Mouse (Mus musculus) adrenal gland, adult 8-10 months (tissue): ENCODE results near the gene Shf. TPM values are rescaled to one million over a fixed set of nuclear protein-coding genes. Genes with fewer than 3 reads are reported as not detected.
"Not testable (repeated sequence)": the region's sequence is repeated elsewhere in the genome, so short reads cannot be mapped to it uniquely, and the experiment has no call there.

Experiments used
- DNase-seq: peaks from one replicate; pipeline ENCODE4 v3.0.0; 2022
- total RNA-seq, 4 experiments: library from RNA; stranded (reverse); gene quantifications; 2 replicates each; pipeline ENCODE4 v1.2.4; 2022

Shf gene
- total RNA-seq, 4 experiments from 2014 or later = 8.1 to 18.5 (median 13.8) TPM

DNA sequence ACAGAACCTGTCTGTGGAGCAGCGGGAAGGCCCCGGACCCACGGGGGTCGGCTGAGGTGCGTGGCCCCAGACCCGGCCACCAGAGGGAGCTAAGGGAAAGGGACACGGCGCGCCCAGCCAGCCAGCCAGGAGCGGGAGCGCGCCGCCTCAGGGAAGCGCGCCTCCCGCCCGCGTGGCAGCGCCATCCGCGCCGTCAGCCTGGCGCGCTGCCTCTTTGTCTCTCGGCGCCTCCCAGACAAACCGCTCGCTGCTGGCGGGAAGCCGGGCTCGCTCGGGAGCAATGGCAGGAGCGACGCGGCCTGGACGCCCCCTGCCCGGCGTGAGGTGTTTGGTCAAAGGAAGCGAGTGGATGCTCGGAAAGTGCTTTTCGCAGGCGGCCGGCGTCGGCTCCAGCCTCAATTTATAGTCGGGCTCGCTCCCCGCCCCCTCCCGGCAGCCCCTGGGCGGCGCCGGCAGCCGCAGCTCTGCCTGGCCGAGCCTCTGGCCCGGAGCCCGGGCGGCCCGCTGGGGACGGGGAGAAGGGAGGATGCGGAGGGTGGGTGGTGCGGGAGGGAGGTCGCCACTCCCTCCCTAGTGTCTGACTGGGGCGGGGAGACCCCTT is 20.3 kb downstream of the Shf start:
- DNase-seq = peak; percentile 70

DNA sequence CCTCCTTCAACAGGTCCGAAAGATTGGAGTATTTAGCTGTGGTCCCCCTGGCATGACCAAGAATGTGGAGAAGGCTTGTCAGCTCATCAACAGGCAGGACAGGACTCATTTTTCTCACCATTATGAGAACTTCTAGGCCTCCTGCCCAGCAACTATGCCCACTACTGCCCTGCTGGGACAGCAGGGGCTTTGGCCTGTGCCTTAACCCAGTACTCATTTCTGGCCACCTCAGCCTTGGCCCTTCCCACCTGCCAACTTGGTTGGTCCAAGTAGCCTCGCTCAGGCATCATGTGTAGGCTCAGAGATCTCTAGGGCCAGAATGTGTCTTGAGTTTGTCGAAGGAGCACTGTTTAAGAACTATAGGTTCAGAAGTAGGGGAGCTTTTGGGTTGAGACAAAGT is 21.7 kb downstream of the Shf start:
- no peak for DNase-seq

DNA sequence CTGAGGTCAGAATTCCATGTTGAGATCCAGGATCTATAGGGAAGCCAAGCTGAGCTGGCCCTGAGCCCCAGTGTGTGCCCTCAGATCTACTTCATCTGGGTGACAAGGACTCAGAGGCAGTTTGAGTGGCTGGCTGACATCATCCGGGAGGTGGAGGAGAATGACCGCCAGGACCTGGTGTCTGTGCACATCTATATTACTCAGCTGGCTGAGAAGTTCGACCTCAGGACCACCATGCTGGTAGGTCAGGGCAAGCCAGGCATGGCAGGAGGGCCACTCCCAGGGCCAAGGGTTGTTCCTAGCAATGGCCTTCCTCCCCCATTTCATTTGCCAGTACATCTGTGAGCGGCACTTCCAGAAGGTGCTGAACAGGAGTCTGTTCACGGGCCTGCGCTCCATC is 22.8 kb downstream of the Shf start:
- not testable (repeated sequence) for DNase-seq

DNA sequence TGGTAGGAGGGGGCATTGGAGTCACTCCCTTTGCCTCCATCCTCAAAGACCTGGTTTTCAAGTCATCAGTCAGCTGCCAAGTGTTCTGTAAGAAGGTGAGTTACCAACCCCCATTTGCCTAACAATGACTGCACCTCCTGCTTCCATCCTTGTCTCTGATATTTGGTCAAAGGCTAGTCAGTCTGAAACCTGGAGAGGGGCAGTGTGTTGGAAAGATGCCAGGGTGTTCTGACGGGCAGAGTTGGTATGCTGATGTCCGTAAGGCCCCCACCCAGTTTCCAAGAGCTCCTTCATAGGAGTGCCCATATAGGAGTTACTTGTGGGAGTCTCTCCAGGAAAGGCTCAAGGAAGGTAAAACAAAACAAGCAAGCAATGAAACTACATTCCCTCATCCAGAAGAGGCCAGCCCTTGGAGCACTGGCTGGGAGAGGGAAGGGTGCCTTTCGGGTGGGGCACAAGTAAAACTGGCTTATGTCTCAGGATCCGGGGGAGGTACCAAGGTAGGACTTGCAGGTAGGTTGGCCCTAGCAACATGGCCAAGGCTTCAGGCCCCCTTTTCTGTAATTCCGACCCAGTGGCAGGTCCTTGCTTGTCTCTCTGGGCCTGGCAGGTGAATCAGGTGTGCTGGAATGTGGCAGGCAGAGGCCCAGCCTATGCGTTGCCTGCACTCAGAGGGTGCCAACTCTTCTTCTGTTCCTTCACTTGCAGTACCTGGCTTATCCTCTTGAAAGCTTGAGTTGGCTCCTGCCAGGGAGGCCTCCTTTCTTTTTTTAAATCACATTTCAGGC is 23.7 kb downstream of the Shf start:
- DNase-seq = no peak

DNA sequence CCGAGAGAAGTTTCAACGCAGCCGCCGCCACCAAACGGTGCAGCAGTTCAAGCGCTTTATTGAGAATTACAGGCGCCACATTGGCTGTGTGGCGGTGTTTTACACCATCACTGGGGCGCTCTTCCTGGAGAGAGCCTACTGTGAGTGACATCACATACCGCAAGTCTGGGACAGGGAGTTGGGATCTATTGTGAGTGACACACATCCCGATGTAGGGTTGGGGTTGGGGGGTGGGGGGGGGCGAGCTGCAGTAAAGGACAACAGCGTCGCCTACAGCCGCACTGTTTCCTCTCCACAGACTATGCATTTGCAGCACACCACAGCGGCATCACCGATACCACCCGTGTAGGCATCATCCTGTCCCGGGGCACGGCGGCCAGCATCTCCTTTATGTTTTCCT is 31.7 kb downstream of the Shf start:
- DNase-seq = no peak

DNA sequence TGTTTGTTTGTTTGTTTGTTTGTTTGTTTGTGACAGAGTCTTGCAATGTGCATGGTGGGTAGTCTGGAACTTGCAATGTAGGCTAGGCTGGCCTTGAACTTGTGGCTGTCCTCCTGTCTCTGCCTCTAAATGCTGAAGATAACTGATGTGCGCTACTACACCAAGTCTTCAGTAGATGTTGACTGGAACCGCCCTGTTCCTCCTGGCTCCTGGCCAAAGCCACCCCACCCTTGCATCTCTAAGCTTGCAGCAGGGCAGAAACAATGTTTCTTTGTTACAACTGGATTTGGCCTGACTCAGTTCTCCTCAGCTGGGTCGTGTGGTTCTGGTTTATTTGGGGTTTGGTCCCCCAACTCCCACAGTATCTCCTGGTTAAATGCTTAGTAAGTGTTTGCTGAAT is 34.8 kb downstream of the Shf start:
- DNase-seq = no peak

DNA sequence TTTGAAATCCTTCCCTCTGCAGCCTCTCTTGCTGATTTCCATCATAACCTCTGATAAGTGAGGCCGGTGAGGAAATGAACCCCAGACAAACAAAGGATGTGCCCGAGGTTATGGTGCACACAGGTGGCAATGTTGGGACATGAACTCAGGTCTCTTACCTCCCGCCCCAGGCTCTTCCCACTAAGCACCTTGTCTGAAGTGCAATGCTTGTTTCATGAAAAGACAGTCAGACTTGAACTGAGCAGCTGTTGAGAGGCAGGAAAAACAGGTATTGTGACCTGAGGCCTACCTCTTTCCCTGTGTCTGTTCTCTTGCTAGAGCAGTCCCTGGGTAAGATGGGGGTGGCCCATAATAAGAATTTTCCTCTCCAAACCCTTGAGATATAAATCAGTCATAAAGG is 36.7 kb downstream of the Shf start:
- DNase-seq = no peak

DNA sequence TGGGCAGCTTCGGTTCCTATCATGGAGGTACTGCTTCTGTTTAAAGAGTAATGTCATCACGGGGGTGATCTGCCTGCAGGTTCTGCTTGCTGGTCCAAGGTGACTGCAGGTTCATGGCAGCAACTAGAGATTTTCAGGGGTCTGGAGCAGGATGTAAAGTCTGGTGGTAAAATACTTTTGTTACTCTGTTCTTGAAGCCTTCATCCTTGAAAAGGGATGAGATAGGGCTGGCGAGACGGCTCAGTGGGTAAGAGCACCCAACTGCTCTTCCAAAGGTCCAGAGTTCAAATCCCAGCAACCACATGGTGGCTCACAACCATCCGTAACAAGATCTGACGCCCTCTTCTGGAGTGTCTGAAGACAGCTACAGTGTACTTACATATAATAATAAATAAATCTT is 38.6 kb downstream of the Shf start:
- DNase-seq = not testable (repeated sequence)

DNA sequence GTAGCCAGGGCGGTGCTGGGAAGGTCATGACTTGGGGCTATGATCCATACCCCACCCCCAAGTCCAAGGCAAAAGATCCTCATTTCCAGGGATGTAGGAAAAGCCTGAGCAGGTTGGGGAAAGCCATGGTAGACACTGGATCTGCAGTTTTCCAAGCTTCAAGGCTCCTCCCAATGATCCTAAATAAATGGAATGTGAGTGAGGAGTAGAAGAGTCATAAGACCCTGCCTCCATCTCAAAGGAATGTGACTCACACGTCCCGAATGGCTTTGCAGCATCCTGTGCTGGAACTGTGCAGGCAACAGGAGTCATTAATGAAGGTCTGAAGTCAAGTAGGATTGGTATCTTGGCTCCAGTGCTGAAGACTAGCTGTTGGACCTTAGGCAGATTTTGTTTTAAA is 41.0 kb downstream of the Shf start:
- DNase-seq = no peak

DNA sequence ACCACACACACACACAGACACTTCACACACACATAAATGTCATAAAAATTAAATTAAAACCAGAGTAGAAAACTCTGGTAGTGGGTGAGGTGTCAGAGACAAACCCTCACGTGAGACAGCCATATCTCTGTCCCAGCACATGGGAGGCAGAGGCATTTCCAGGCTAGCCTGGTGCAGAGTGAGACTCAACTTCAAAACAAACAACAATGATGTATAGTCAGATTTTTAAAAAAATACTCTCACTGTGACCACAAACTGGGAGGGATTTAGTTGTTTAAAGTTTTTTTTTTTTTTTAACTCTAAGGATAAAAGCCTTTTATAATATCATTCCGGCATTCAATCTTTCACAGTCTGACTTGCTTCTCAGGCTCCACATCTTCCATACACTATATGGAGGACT is 43.6 kb downstream of the Shf start:
- no peak for DNase-seq

DNA sequence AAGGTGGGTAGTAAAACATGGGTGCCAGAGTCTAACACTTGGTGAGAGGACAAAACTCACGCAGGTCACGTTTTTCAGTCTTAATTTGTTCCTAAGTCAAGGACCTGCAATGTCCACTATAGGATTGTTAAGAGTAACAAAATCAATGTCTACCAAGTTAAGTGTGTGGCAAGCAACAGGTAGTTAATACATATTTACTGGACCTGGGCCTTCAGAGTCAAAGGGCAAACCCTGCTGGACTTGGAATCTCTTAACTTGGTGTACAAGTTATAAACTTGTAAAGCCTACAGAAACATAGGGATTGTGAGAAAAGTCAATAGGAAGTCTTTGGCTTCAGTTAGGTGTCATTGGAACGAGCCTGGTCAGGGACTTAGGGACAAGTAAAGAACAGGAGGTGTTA is 44.4 kb downstream of the Shf start:
- DNase-seq = no peak

DNA sequence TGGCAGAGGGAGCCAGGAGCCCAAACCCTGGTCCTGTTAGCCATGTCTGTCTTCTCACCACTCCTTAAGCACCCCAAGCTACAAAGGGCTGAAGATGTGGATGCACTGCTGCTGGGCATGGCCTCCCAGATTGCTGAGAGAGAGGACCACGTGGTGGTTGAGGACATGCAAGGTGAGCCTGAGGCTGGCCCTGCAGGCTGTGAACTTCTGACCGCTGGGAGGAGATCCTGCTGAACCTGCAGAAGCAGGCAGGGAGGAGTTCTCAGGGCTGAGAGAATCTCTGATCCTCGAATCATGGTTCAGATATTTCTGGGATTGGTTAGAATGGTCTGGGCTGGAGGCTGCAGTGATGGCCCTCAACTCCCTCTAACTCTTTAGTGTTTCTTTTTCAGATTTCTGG is 45.0 kb downstream of the Shf start:
- no peak for DNase-seq

DNA sequence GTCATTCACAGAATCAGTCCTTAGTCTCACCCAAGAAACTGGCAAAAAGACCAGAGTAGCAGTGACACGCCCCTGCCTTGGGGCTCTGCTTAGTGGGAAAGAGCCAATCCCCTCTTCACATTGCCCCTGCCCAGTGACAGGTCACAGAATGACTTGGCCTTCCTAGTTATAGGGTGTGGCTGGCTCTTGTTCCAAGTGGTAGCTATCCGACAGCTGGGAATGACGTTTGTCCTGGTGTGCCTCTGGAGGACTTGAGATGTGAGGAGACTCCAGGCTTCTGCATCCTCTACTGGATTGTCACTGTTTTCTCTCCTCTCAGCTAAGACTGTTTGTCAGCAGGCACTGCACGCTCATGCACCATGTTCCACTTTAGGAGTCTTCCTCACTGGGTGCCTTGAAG is 51.6 kb downstream of the Shf start:
- DNase-seq = no peak

DNA sequence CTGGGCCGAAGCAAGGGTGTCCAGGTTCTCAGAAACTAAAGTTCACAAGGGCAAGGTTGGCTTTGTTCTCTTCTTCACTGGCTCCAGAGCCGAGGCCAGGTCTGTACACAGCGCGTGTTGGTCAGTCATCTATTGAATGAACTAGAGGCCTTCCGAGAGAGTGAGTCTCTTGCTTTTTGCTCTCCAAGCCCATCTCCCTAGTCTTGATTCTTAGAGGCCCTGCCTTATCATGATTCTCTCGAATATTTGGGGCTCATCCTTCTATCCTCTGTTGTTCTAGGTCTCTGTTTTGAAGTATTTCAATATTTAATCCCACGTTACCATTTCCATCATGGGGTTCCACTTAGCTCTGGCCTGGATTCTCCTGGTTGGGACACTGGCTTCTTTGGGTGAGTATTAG is 53.6 kb downstream of the Shf start, which contains the start of gene Duox1:
Gene Duox1 (plus strand): TSS at position 301 of the 400 bp plus-strand sequence.
- no peak for DNase-seq

DNA sequence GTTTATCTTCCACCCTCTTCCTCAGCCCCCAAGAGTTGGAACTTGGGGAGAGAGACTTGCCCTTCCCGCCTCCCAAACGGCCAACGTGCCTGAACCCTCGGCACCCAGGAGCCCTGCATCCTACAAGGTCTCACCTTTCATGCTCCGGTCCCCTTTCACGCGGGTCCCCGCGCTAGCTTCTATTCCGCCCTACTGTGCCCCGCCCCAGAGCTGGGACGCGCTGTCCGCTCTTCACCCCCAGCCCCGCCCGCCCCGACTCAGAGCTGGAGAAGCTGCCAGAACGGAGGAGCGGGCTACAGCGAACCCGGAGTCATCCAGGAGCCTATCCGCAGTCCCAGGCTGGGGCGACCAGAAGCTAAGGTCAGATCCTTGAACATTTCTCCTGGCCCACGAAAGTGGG is 55.4 kb downstream of the Shf start, which contains the start of gene Duoxa1:
Gene Duoxa1 (minus strand): TSS at position 195 of the 400 bp plus-strand sequence.
- no peak for DNase-seq

DNA sequence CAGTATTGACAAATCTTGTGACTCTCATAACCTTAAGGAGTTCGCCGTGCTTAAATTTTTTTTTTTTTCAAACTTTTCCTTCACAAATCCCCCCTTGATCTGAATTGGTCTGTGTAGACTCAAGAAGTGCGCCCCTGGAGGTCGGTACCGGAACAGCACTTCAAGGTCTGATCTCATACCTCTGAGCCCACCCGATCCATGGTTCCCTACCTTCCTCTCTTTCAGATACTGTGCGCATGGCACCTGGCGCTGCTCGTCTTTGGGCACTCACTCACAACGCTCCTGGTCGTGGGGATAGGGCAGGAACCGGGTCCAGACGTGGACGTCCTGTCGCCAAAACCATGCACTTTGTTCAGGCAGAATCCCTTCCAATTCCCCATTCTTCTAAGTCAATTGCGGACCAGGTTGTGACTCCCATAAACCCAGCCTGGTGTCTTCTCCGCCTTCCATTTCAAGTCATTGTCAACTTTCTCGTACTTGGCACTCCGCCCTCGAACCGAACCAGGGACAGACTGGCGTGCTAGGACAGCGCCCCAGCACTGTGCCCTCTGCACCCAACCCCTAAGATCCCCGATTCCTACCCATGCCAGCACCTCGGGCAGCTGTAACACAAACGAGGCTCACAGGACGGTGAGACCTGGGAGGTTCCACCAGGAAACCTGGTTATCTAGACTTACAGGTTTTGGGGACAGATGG is 56.1 kb downstream of the Shf start:
- DNase-seq = no peak

DNA sequence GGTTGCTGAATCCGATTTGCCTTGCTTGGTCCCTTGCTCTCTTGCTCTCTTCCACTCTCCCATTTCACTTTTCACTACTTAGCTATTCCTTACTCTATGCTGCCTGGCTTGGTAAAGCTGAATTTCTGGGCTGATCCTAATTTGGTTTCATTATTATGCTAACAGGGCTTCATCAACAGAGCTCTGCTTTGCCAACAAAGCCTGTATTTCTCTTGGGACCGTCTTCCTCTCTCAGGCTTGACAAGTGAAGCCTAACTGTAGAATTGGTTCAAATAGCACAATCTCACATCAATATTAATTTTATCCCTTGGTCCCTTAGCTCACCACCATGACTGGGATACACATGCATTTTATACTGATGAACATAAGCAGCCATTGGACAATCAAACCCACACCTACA is 57.4 kb downstream of the Shf start:
- no peak for DNase-seq

DNA sequence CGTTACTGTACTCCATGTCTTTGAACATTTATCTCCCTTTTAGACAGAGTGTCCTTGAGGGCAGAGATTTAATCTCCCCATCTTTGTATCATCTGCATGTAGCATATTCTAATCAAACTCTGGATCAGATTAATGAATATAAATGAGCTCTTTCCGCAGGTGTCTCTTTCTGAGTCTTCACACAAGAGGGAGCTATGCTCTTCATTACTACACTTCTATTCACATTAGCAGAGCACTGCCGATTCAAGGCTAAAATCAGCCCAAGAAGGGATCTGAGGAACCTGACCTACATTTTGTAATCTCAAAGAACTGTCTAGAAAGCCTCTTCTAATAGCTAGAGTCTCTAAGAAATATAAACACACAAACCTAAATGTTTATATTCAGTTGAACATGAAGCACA is 59.3 kb downstream of the Shf start:
- no peak for DNase-seq

DNA sequence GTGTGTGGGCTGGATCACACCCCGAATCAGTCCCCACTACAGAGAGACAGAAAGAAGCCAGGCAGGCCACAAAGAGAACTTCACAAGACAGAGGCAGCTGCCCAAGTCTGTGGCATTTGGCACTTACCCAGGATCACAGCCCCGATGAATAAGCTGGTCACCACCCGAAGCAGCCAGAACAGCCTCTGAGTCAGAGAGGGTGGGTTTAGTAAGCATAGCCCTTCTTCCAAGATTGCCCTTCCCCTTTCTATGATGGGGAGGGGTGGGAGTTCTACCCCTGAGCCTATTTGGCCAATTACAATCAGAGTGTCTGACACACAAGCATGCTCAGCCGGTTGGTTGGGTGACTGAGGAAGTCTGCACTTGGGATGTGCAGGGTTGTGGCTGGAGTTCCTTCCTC is 62.8 kb downstream of the Shf start:
- DNase-seq = no peak

DNA sequence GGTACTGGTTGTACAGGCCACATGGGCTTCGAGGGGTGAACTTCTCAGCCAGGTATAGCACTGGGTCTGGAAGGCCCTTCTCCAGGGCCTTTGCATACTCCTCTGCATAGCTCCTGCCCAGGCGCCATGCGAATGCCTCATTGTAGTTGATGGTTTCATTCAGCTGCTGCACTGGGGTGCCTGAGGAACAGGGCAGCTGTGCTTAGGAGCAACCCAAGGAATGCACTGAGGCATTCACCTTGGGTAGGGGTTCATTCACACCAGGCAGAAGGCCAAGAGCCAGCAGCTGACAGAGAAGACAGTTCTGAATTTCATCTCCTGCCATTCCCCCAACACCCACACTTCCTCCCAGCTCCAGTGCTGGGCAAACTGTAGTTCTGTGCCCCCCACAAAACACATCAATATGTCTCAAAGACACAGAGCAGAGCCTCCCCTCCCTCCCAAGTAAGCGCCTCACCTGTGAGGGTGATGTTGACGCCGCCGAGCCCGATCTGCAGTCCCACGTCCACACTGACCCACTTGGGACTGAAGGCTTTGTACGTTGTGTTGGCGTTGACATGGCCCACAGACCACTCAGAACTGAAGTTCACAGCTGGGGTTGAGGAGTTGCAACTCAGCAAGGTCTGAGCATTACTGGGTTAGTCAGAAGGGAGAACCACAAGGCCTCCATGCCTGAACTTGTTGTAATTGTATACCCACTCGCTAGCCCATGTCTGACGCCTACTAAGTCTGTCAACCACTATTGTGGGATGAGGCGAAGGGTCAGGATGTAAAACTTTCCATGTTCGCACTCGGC is 63.7 kb downstream of the Shf start:
- DNase-seq = no peak

DNA sequence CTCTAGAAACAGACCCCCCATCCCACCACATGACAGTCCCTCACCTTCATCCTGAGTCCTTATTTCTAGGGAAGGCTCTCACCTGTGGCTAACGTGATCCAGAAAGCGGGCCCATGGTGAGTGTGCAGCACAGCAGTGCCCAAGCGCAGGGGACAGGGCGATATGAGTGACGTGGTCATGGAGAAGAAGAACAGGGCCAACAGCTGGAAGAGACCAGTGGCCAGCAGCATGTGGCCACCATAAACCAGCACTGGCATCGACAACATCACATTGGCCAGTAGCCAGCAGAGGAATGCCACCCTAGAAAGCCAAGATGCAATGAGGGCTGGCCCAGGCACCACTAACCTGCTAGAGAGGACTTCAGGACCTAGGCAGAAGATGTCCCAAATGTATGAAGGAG is 64.4 kb downstream of the Shf start:
- DNase-seq = no peak

DNA sequence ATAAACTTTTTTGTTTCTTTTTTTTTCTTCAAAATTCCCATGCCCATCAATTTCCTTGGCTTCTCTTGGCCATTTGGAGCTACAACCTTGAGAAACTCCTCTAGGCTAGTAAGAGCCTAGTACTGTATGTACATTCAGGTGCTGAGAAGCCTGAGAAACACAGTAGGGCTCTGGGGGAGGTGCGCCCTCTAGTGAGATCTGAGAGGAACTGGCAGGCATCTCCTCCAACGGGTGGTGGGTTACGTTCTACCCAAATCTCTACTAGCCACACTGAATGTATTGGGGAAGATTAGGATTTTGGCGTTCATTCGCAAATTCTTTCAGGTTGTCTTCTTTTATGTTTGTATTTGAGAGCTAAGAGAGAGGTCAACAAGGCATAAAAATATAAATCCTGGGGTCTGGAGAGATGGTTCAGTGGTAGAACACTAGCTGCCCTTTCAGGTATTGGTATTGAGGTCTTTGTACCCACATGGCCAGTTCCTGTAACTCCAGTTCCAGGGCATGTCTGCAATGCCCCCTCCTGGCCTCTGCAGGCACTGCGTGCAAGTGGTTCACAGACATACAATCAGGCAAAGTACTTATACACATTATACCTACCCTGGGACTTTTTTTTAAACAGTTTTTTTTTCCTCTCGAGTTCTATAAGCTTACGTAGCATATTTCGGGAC is 66.3 kb downstream of the Shf start:
- peak; percentile 21 for DNase-seq
